Mouse (Mus musculus): ENCODE measurements around the gene Abhd17c. TPM values are rescaled to one million over a fixed set of nuclear protein-coding genes. Genes with fewer than 3 reads are reported as not detected.
"Not testable (repeated sequence)": the region's sequence is repeated elsewhere in the genome, so short reads cannot be mapped to it uniquely, and the experiment has no call there.

The Abhd17c gene
- polyA plus RNA-seq, 1 experiment from 2014 or later = 74.1 TPM

- H3K4me1 ChIP-seq (replicated peaks) = peaks cover 21% of the 10 kb centered on the region; the same call in 1 of the 2 replicates
- 87% methylated on average over 3 of the region's 3 CpGs for WGBS
- ATAC-seq (ENCODE audit: insufficient number of reproducible peaks, insufficient read depth, low FRiP score, low TSS enrichment, low read depth) = no peak
Observed at GRCm38 (mm10) chr7:84137779-84138178, 13.9 kb downstream of the Abhd17c start.

GRCm38 (mm10) chr7:84135799-84136700 is 15.6 kb downstream of the Abhd17c start:
- H3K4me2 ChIP-seq = no peak overlapping the region
- peaks cover 18% of the 10 kb centered on the region for H3K4me1 ChIP-seq (replicated peaks)
- H3K27ac ChIP-seq = no peak overlapping the region
- no peak overlapping the region for H3K9ac ChIP-seq (replicated peaks)
- H3K27me3 ChIP-seq = no peaks in the 10 kb centered on the region
- H3K36me3 ChIP-seq = no peaks in the 10 kb centered on the region
- no peaks in the 10 kb centered on the region for H3K9me3 ChIP-seq
- no peak overlapping the region for H3K4me3 ChIP-seq (replicated peaks)
- ATAC-seq (ENCODE audit: insufficient number of reproducible peaks, insufficient read depth, low FRiP score, low TSS enrichment, low read depth) = no peak
- WGBS = 65% methylated on average over 4 of the region's 4 CpGs

More at GRCm38 (mm10) chr7:84137779-84138178, 13.9 kb downstream of the Abhd17c start:
- H3K4me3 ChIP-seq (replicated peaks) = no peak overlapping the region
- H3K4me2 ChIP-seq = no peak overlapping the region
- no peaks in the 10 kb centered on the region for H3K9me3 ChIP-seq
- H3K27me3 ChIP-seq = no peaks in the 10 kb centered on the region
- H3K27ac ChIP-seq = no peak overlapping the region
- H3K9ac ChIP-seq (replicated peaks) = no peak overlapping the region
- H3K36me3 ChIP-seq = no peaks in the 10 kb centered on the region

DNA sequence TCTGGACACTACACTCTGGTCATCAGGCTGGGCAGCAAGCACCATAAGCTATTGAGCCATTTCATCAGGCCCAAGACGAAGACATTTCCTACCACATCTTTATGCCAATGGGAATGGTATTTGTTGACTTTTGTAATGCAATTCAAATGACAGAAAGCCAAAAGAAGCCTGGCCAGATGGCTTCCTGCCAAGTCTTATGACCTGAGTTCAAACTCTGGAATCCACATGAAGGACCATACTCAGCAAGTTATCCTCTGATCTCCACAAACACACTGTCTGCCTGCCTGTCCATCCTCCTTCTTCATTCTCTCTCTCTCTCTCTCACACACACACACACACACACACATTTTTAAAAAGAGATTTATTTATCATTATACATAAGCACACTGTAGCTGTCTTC is 19.0 kb downstream of the Abhd17c start:
- H3K36me3 ChIP-seq = no peaks in the 10 kb centered on the region
- peaks cover 31% of the 10 kb centered on the region for H3K4me1 ChIP-seq (replicated peaks)
- no peak overlapping the region for H3K9ac ChIP-seq (replicated peaks)
- 86% methylated on average over 1 of the region's 1 CpGs for WGBS
- no peaks in the 10 kb centered on the region for H3K9me3 ChIP-seq
- H3K27ac ChIP-seq = no peak overlapping the region
- H3K4me2 ChIP-seq = no peak overlapping the region
- H3K27me3 ChIP-seq = no peaks in the 10 kb centered on the region
- ATAC-seq (ENCODE audit: insufficient number of reproducible peaks, insufficient read depth, low FRiP score, low TSS enrichment, low read depth) = no peak
- no peak overlapping the region for H3K4me3 ChIP-seq (replicated peaks)

- WGBS = 78% methylated on average over 4 of the region's 4 CpGs
- peaks cover 31% of the 10 kb centered on the region for H3K4me1 ChIP-seq (replicated peaks)
- ATAC-seq (ENCODE audit: insufficient number of reproducible peaks, insufficient read depth, low FRiP score, low TSS enrichment, low read depth) = no peak
- no peaks in the 10 kb centered on the region for H3K27me3 ChIP-seq
- no peak overlapping the region for H3K4me2 ChIP-seq
- H3K9me3 ChIP-seq = no peaks in the 10 kb centered on the region
- H3K9ac ChIP-seq (replicated peaks) = no peak overlapping the region
- no peaks in the 10 kb centered on the region for H3K36me3 ChIP-seq
- no peak overlapping the region for H3K27ac ChIP-seq
- no peak overlapping the region for H3K4me3 ChIP-seq (replicated peaks)
Observed at GRCm38 (mm10) chr7:84131736-84132135, 20.0 kb downstream of the Abhd17c start.

GRCm38 (mm10) chr7:84128661-84129060 is 23.0 kb downstream of the Abhd17c start:
- WGBS = 67% methylated on average over 8 of the region's 8 CpGs
- Histone ChIP-seq H3K4me1 (replicated peaks) (peaks cover 44% of the 10 kb centered on the region), H3K4me2 (no peak overlapping the region), H3K4me3 (replicated peaks) (no peak overlapping the region), H3K27ac (peak overlapping the region; percentile 41; the same call in 1 of the 2 replicates), H3K9ac (replicated peaks) (no peak overlapping the region), H3K27me3 (no peaks in the 10 kb centered on the region), H3K36me3 (no peaks in the 10 kb centered on the region), H3K9me3 (no peaks in the 10 kb centered on the region)
- peak; percentile 55; the same call in 1 of the 2 replicates for ATAC-seq (ENCODE audit: insufficient number of reproducible peaks, insufficient read depth, low FRiP score, low TSS enrichment, low read depth)

- H3K9me3 ChIP-seq = no peaks in the 10 kb centered on the region
- no peaks in the 10 kb centered on the region for H3K27me3 ChIP-seq
- 83% methylated on average over 1 of the region's 1 CpGs for WGBS
- no peak overlapping the region for H3K4me3 ChIP-seq (replicated peaks)
- H3K27ac ChIP-seq = no peak overlapping the region
- H3K36me3 ChIP-seq = no peaks in the 10 kb centered on the region
- ATAC-seq (ENCODE audit: insufficient number of reproducible peaks, insufficient read depth, low FRiP score, low TSS enrichment, low read depth) = no peak
- no peak overlapping the region for H3K9ac ChIP-seq (replicated peaks)
- no peak overlapping the region for H3K4me2 ChIP-seq
- H3K4me1 ChIP-seq (replicated peaks) = peaks cover 45% of the 10 kb centered on the region
Observed at GRCm38 (mm10) chr7:84125730-84126129, 26.0 kb downstream of the Abhd17c start.

- H3K27me3 ChIP-seq; H3K36me3 ChIP-seq; ATAC-seq (ENCODE audit: insufficient number of reproducible peaks, insufficient read depth, low FRiP score, low TSS enrichment, low read depth); H3K27ac ChIP-seq; H3K9ac ChIP-seq (replicated peaks); H3K4me3 ChIP-seq (replicated peaks); H3K9me3 ChIP-seq; H3K4me2 ChIP-seq: not testable (repeated sequence)
- H3K4me1 ChIP-seq (replicated peaks) = peaks cover 49% of the 10 kb centered on the region
- WGBS = 89% methylated on average over 4 of the region's 4 CpGs
Observed at GRCm38 (mm10) chr7:84123651-84124050, 28.0 kb downstream of the Abhd17c start.

DNA sequence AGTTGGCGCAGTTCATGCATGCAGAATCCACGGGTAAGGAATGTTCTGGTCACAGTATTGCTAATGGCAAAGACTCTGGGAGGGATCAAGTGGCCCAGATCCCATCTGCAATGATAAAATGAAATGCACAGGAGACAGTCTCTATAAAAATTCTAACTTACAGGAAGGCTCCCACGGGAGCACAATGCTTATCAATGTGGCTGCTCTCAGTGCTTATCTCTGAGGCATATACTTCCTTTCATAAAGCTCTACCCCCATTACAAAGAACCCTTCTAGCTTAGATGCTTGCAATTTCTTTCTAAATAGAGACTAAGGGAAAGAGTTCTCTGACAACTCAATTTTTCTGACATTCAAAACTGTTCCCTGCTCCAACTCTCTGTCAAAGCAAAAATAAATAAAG is 29.9 kb downstream of the Abhd17c start:
- 92% methylated on average over 3 of the region's 3 CpGs for WGBS
- Histone ChIP-seq H3K4me3 (replicated peaks) (no peak overlapping the region), H3K36me3 (no peaks in the 10 kb centered on the region), H3K4me2 (no peak overlapping the region), H3K4me1 (replicated peaks) (peaks cover 51% of the 10 kb centered on the region), H3K9ac (replicated peaks) (no peak overlapping the region), H3K9me3 (no peaks in the 10 kb centered on the region), H3K27ac (no peak overlapping the region), H3K27me3 (no peaks in the 10 kb centered on the region)
- no peak for ATAC-seq (ENCODE audit: insufficient number of reproducible peaks, insufficient read depth, low FRiP score, low TSS enrichment, low read depth)

GRCm38 (mm10) chr7:84120142-84120760 is 31.4 kb downstream of the Abhd17c start:
- 58% methylated on average over 5 of the region's 5 CpGs for WGBS
- Histone ChIP-seq H3K4me1 (replicated peaks) (peaks cover 40% of the 10 kb centered on the region), H3K9ac (replicated peaks) (no peak overlapping the region), H3K4me2 (no peak overlapping the region), H3K27ac (no peak overlapping the region), H3K27me3 (no peaks in the 10 kb centered on the region), H3K4me3 (replicated peaks) (no peak overlapping the region), H3K36me3 (no peaks in the 10 kb centered on the region; the same call in 1 of the 2 replicates), H3K9me3 (no peaks in the 10 kb centered on the region)
- ATAC-seq (ENCODE audit: insufficient number of reproducible peaks, insufficient read depth, low FRiP score, low TSS enrichment, low read depth) = no peak

DNA sequence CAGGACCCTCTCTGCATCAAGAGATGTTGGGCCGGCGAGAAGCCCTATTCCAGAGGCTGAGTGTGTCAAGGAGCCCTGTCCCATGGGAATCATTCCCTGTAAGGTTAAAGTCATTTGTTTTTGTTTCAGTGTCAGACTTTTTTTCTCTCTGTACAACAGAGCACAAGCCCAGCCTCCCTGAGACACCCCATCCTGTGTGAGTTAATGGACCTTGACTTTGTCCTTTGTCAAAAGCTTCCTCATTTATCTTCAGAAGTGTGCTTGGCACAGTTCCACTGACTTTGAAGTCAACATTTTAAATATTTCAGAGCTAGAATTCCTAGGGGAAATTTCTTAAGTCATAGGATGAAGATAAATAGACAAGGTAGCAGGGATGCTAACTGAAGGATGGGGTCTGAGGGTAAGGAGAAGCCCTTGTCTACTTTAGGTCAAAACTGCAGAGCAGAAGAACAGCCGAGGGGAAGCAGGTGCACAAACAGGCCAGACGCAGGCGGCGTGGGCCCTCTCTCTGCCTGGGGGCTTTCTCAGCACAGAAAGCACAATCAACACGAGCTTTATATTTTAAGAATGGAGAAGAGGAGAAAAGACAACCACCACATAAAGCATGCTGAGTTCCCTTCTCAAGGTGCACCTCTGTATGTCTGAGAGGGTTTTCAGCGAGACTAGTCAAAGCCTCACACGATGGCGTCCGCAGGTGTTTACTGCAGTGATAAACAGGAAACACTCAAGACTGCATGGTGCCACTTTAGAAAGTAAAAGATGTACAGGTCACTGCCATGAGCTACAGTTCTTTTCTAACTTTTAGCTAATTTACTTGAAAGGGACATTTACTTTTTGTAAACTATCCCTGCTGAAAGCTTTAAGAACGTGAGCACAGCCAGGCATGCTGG is 32.2 kb downstream of the Abhd17c start:
- H3K4me1 ChIP-seq (replicated peaks) = peaks cover 35% of the 10 kb centered on the region

More for the DNA sequence above, 32.2 kb downstream of the Abhd17c start:
- no peak overlapping the region for H3K27ac ChIP-seq
- H3K4me3 ChIP-seq (replicated peaks) = no peak overlapping the region
- H3K9me3 ChIP-seq = no peaks in the 10 kb centered on the region
- H3K4me2 ChIP-seq = no peak overlapping the region
- no peak overlapping the region for H3K9ac ChIP-seq (replicated peaks)
- no peaks in the 10 kb centered on the region; the same call in 1 of the 2 replicates for H3K36me3 ChIP-seq
- no peak for ATAC-seq (ENCODE audit: insufficient number of reproducible peaks, insufficient read depth, low FRiP score, low TSS enrichment, low read depth)
- WGBS = 71% methylated on average over 12 of the region's 12 CpGs
- H3K27me3 ChIP-seq = no peaks in the 10 kb centered on the region

All from limb, embryonic 12.5 days (tissue).